Mouse (Mus musculus): ENCODE measurements at regions not wholly inside any gene's neighbourhood (a gene's known extent, or its start where the extent isn't known, plus 50 kb on each side); places are given as distances from the start of the nearest gene placed in this dataset.

- Histone ChIP-seq H3K79me2 (ENCODE audit: control insufficient read depth, insufficient read depth) (no peaks in the 10 kb centered on the region), H3K79me3 (ENCODE audit: low read depth) (no peaks in the 10 kb centered on the region), H3K36me3 (ENCODE audit: control insufficient read depth, insufficient read depth) (no peaks in the 10 kb centered on the region), H3ac (ENCODE audit: control insufficient read depth, insufficient read length, low read depth) (no peak overlapping the region), H3K4me3 (ENCODE audit: insufficient read depth, poor library complexity, severe bottlenecking) (no peak overlapping the region), H3K27me3 (ENCODE audit: control insufficient read depth, insufficient read depth, insufficient read length) (no peaks in the 10 kb centered on the region)
- TF ChIP-seq FOSL1 (IDR thresholded peaks at IDR 0.05; ENCODE audit: insufficient read depth, low read length, poor library complexity, severe bottlenecking) (no peak), USF1 (IDR thresholded peaks at IDR 0.05; ENCODE audit: low read depth) (no peak), MYOD1 (IDR thresholded peaks at IDR 0.05; ENCODE audit: control insufficient read depth, insufficient read length, low read depth) (no peak), CTCF (IDR thresholded peaks at IDR 0.05; ENCODE audit: control insufficient read depth, insufficient read depth, insufficient read length) (no peak), CEBPB (IDR thresholded peaks at IDR 0.05; ENCODE audit: low read depth) (no peak), MYOG (IDR thresholded peaks at IDR 0.05; ENCODE audit: control insufficient read depth, extremely low read depth, insufficient read length) (no peak), MAX (IDR thresholded peaks at IDR 0.05) (no peak)
Measured at GRCm38 (mm10) chr13:59244622-59245021, 340.4 kb downstream of the Agtpbp1 start.

GRCm38 (mm10) chr13:59242671-59243070 lies 342.4 kb downstream of the Agtpbp1 start:
- H3ac ChIP-seq (ENCODE audit: control insufficient read depth, insufficient read length, low read depth): no peak overlapping the region
- no peaks in the 10 kb centered on the region for H3K27me3 ChIP-seq (ENCODE audit: control insufficient read depth, insufficient read depth, insufficient read length)
- H3K79me3 ChIP-seq (ENCODE audit: low read depth): no peaks in the 10 kb centered on the region
- no peaks in the 10 kb centered on the region for H3K36me3 ChIP-seq (ENCODE audit: control insufficient read depth, insufficient read depth)
- no peak overlapping the region for H3K4me3 ChIP-seq (ENCODE audit: insufficient read depth, poor library complexity, severe bottlenecking)
- no peak for TF ChIP-seq USF1 (IDR thresholded peaks at IDR 0.05; ENCODE audit: low read depth)
- TF ChIP-seq CEBPB (IDR thresholded peaks at IDR 0.05; ENCODE audit: low read depth): no peak
- no peak for TF ChIP-seq MAX (IDR thresholded peaks at IDR 0.05)
- no peak for TF ChIP-seq FOSL1 (IDR thresholded peaks at IDR 0.05; ENCODE audit: insufficient read depth, low read length, poor library complexity, severe bottlenecking)
- H3K79me2 ChIP-seq (ENCODE audit: control insufficient read depth, insufficient read depth): no peaks in the 10 kb centered on the region

- no peaks in the 10 kb centered on the region for H3K79me3 ChIP-seq (ENCODE audit: low read depth)
- H3ac ChIP-seq (ENCODE audit: control insufficient read depth, insufficient read length, low read depth): no peak overlapping the region
- H3K79me2 ChIP-seq (ENCODE audit: control insufficient read depth, insufficient read depth): no peaks in the 10 kb centered on the region
- H3K36me3 ChIP-seq (ENCODE audit: control insufficient read depth, insufficient read depth): no peaks in the 10 kb centered on the region
- H3K27me3 ChIP-seq (ENCODE audit: control insufficient read depth, insufficient read depth, insufficient read length): no peaks in the 10 kb centered on the region
- H3K4me3 ChIP-seq (ENCODE audit: insufficient read depth, poor library complexity, severe bottlenecking): no peak overlapping the region
- TF ChIP-seq MAX (IDR thresholded peaks at IDR 0.05): no peak
- TF ChIP-seq CEBPB (IDR thresholded peaks at IDR 0.05; ENCODE audit: low read depth): no peak
- TF ChIP-seq USF1 (IDR thresholded peaks at IDR 0.05; ENCODE audit: low read depth): no peak
- no peak for TF ChIP-seq MYOD1 (IDR thresholded peaks at IDR 0.05; ENCODE audit: control insufficient read depth, insufficient read length, low read depth)
- TF ChIP-seq CTCF (IDR thresholded peaks at IDR 0.05; ENCODE audit: control insufficient read depth, insufficient read depth, insufficient read length): no peak
Measured at GRCm38 (mm10) chr13:59238696-59239095, 346.3 kb downstream of the Agtpbp1 start.

- Histone ChIP-seq H3K27me3 (ENCODE audit: control insufficient read depth, insufficient read depth, insufficient read length) (no peaks in the 10 kb centered on the region), H3K79me3 (ENCODE audit: low read depth) (no peaks in the 10 kb centered on the region)
- TF ChIP-seq FOSL1 (IDR thresholded peaks at IDR 0.05; ENCODE audit: insufficient read depth, low read length, poor library complexity, severe bottlenecking) (no peak), CTCF (IDR thresholded peaks at IDR 0.05; ENCODE audit: control insufficient read depth, insufficient read depth, insufficient read length) (no peak), USF1 (IDR thresholded peaks at IDR 0.05; ENCODE audit: low read depth) (no peak), MYOD1 (IDR thresholded peaks at IDR 0.05; ENCODE audit: control insufficient read depth, insufficient read length, low read depth) (no peak), MYOG (IDR thresholded peaks at IDR 0.05; ENCODE audit: control insufficient read depth, extremely low read depth, insufficient read length) (no peak), MAX (IDR thresholded peaks at IDR 0.05) (no peak)
Measured at GRCm38 (mm10) chr13:59235836-59236235, 349.2 kb downstream of the Agtpbp1 start.

GRCm38 (mm10) chr13:59229111-59229541 lies 355.9 kb downstream of the Agtpbp1 start:
- H3ac ChIP-seq (ENCODE audit: control insufficient read depth, insufficient read length, low read depth): no peak overlapping the region
- H3K27me3 ChIP-seq (ENCODE audit: control insufficient read depth, insufficient read depth, insufficient read length): no peaks in the 10 kb centered on the region
- no peaks in the 10 kb centered on the region for H3K79me3 ChIP-seq (ENCODE audit: low read depth)
- H3K4me3 ChIP-seq (ENCODE audit: insufficient read depth, poor library complexity, severe bottlenecking): no peak overlapping the region
- no peaks in the 10 kb centered on the region for H3K79me2 ChIP-seq (ENCODE audit: control insufficient read depth, insufficient read depth)
- TF ChIP-seq MYOG (IDR thresholded peaks at IDR 0.05; ENCODE audit: control insufficient read depth, extremely low read depth, insufficient read length) (no peak), FOSL1 (IDR thresholded peaks at IDR 0.05; ENCODE audit: insufficient read depth, low read length, poor library complexity, severe bottlenecking) (no peak), MAX (IDR thresholded peaks at IDR 0.05) (no peak), CTCF (IDR thresholded peaks at IDR 0.05; ENCODE audit: control insufficient read depth, insufficient read depth, insufficient read length) (no peak), USF1 (IDR thresholded peaks at IDR 0.05; ENCODE audit: low read depth) (no peak), MYOD1 (IDR thresholded peaks at IDR 0.05; ENCODE audit: control insufficient read depth, insufficient read length, low read depth) (no peak), CEBPB (IDR thresholded peaks at IDR 0.05; ENCODE audit: low read depth) (no peak)
- no peaks in the 10 kb centered on the region for H3K36me3 ChIP-seq (ENCODE audit: control insufficient read depth, insufficient read depth)

More at GRCm38 (mm10) chr13:59235836-59236235, 349.2 kb downstream of the Agtpbp1 start:
- no peaks in the 10 kb centered on the region for H3K79me2 ChIP-seq (ENCODE audit: control insufficient read depth, insufficient read depth)
- H3K36me3 ChIP-seq (ENCODE audit: control insufficient read depth, insufficient read depth): no peaks in the 10 kb centered on the region
- no peak overlapping the region for H3K4me3 ChIP-seq (ENCODE audit: insufficient read depth, poor library complexity, severe bottlenecking)
- no peak overlapping the region for H3ac ChIP-seq (ENCODE audit: control insufficient read depth, insufficient read length, low read depth)

GRCm38 (mm10) chr13:59228059-59228830 lies 356.8 kb downstream of the Agtpbp1 start:
- H3K4me3 ChIP-seq (ENCODE audit: insufficient read depth, poor library complexity, severe bottlenecking): no peak overlapping the region
- no peaks in the 10 kb centered on the region for H3K79me2 ChIP-seq (ENCODE audit: control insufficient read depth, insufficient read depth)

More at GRCm38 (mm10) chr13:59228059-59228830, 356.8 kb downstream of the Agtpbp1 start:
- TF ChIP-seq FOSL1 (IDR thresholded peaks at IDR 0.05; ENCODE audit: insufficient read depth, low read length, poor library complexity, severe bottlenecking) (no peak), MYOG (IDR thresholded peaks at IDR 0.05; ENCODE audit: control insufficient read depth, extremely low read depth, insufficient read length) (no peak), MAX (IDR thresholded peaks at IDR 0.05) (no peak)
- Histone ChIP-seq H3ac (ENCODE audit: control insufficient read depth, insufficient read length, low read depth) (no peak overlapping the region), H3K27me3 (ENCODE audit: control insufficient read depth, insufficient read depth, insufficient read length) (no peaks in the 10 kb centered on the region), H3K36me3 (ENCODE audit: control insufficient read depth, insufficient read depth) (no peaks in the 10 kb centered on the region), H3K79me3 (ENCODE audit: low read depth) (no peaks in the 10 kb centered on the region)

All from C2C12 (cell line).